Mouse (Mus musculus) hindbrain, embryonic 14.5 days (tissue): ENCODE measurements around the gene Cep63. TPM values are rescaled to one million over a fixed set of nuclear protein-coding genes. Genes with fewer than 3 reads are reported as not detected.

Experiments used
- ATAC-seq: fragments of 200-750 bp; cut with Nextera tagmentation; 2 replicates; pipeline ENCODE4 v1.8.0; 2017; ENCODE audit warnings: moderate number of reproducible peaks, mild to moderate bottlenecking, moderate TSS enrichment, moderate library complexity; ENCODE audit not compliant: low FRiP score
- DNase-seq: peaks from one replicate; pipeline ENCODE4 v3.0.0-alpha.2; 2015; ENCODE audit warnings: low spot score
- H3K27ac ChIP-seq: fragments of 300-500 bp; sonication (generic); 2 replicates; pipeline ENCODE4 v1.5.1; 2014; ENCODE audit warnings: mild to moderate bottlenecking, moderate library complexity
- H3K27me3 ChIP-seq: fragments of 300-500 bp; sonication (generic); 2 replicates; pipeline ENCODE4 v1.6.1; 2014; ENCODE audit warnings: mild to moderate bottlenecking, low read length, mixed read lengths; ENCODE audit not compliant: control insufficient read depth, insufficient read depth
- H3K36me3 ChIP-seq: fragments of 300-500 bp; sonication (generic); replicated peaks from 2 replicates; pipeline ENCODE4 v1.6.1; 2014; ENCODE audit not compliant: control insufficient read depth, insufficient read depth
- H3K4me1 ChIP-seq: fragments of 300-500 bp; sonication (generic); replicated peaks from 2 replicates; pipeline ENCODE4 v1.6.1; 2014; ENCODE audit warnings: antibody characterized with exemption, low read length, mixed read lengths; ENCODE audit not compliant: control insufficient read depth, insufficient read depth
- H3K4me2 ChIP-seq: fragments of 300-500 bp; sonication (generic); replicated peaks from 2 replicates; pipeline ENCODE4 v1.6.1; 2014; ENCODE audit warnings: mild to moderate bottlenecking, moderate library complexity
- H3K4me3 ChIP-seq: fragments of 300-500 bp; sonication (generic); replicated peaks from 2 replicates; pipeline ENCODE4 v1.5.1; 2014; ENCODE audit warnings: mild to moderate bottlenecking, low read length
- H3K9ac ChIP-seq: fragments of 300-500 bp; sonication (generic); 2 replicates; pipeline ENCODE4 v1.6.1; 2014
- H3K9me3 ChIP-seq: fragments of 300-500 bp; sonication (generic); 2 replicates; pipeline ENCODE4 v1.6.1; 2016; ENCODE audit warnings: low read length; ENCODE audit not compliant: control insufficient read depth
- WGBS: fragments of 180-500 bp; shearing (Covaris S2); extraction: QIAGEN DNeasy Blood & Tissue Kit; methylation state at CpG from one replicate; pipeline ENCODE4 v1.1.7; 2014; 5-methylcytosine and 5-hydroxymethylcytosine counted together
- polyA plus RNA-seq: library from polyadenylated mRNA; unstranded; fragments of >200 nt; fragmentation: Nextera tagmentation; extraction: Ambion mirVana; gene quantifications from 2 replicates; pipeline ENCODE4 v1.2.1, GENCODE M21; 2014

The Cep63 gene
- polyA plus RNA-seq, 1 experiment from 2014 or later: 35.7 TPM

DNA sequence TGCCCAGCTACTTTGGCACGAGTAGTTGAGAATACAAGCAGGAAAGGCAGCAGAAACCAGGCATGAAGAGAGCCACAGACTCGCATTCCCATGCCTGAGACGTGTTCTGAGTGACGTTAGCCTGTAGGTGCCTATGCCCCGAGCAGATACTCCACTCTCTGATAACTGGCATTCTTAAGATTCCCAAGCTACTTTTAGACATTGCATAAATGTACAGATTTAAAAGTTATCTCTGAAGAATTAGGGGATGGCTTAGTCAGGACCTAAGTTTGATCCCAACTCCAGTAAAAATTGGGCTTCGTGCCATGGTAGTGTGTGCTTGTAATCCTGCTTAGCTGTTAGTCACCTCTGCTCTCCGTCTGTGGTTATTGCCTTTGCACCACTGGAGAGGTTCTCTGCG, 8.1 kb upstream of the Cep63 start:
- no peaks in the 10 kb centered on the region for H3K9me3 ChIP-seq
- 0 out of 2 replicates have a peak, but pooled peaks cover 3% of the 10 kb centered on the region for H3K4me1 ChIP-seq
- no peaks in the 10 kb centered on the region for H3K27me3 ChIP-seq
- no peak overlapping the region for H3K4me3 ChIP-seq
- peaks cover 16% of the 10 kb centered on the region for H3K36me3 ChIP-seq
- no peak overlapping the region for H3K9ac ChIP-seq
- no peak for DNase-seq
- WGBS: 89% methylated on average over 8 of the region's 8 CpGs
- ATAC-seq: no peak
- H3K27ac ChIP-seq: no peak overlapping the region
- no peak overlapping the region for H3K4me2 ChIP-seq

GRCm38 (mm10) chr9:102632923-102633537, 6.7 kb upstream of the Cep63 start:
- H3K27ac ChIP-seq: peak overlapping the region; percentile 38; the same call in 1 of the 2 replicates
- 0 out of 2 replicates have a peak, but pooled peaks cover 3% of the 10 kb centered on the region for H3K4me1 ChIP-seq
- no peak overlapping the region for H3K4me3 ChIP-seq
- DNase-seq (peak; percentile 91), ATAC-seq (peak; percentile 70; the same call in 1 of the 2 replicates)
- peaks cover 16% of the 10 kb centered on the region for H3K36me3 ChIP-seq
- no peaks in the 10 kb centered on the region for H3K9me3 ChIP-seq
- no peak overlapping the region for H3K9ac ChIP-seq
- H3K4me2 ChIP-seq: no peak overlapping the region
- WGBS: 48% methylated on average over 1 of the region's 1 CpGs
- no peaks in the 10 kb centered on the region for H3K27me3 ChIP-seq

DNA sequence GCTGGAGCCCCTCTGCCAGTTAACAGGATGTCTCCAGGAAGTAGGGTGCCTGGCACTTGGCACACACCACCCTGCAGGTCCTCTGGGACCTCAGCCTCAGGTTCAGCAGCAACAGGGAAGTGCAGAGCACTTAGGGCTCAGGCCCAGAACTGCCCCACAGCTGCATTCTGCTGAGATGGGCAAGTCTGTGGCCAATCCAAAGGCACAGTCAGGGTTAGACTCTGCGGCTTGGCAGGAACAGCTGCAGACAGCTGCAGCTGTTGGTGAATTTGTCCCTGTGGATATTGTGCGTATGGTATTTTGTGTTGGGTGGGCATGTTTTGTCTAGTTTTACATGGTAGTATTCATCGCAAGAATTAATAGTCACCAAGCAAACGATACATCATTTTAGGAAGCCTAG, 5.8 kb upstream of the Cep63 start:
- Histone ChIP-seq H3K4me2 (no peak overlapping the region), H3K27ac (no peak overlapping the region), H3K9me3 (no peaks in the 10 kb centered on the region), H3K27me3 (no peaks in the 10 kb centered on the region), H3K9ac (no peak overlapping the region), H3K36me3 (peaks cover 16% of the 10 kb centered on the region), H3K4me1 (0 out of 2 replicates have a peak, but pooled peaks cover 6% of the 10 kb centered on the region), H3K4me3 (no peak overlapping the region)
- ATAC-seq (no peak), DNase-seq (no peak)
- 94% methylated on average over 4 of the region's 4 CpGs for WGBS

- no peak for DNase-seq
- WGBS: 66% methylated on average over 2 of the region's 2 CpGs
- H3K4me2 ChIP-seq: no peak overlapping the region
Observed at GRCm38 (mm10) chr9:102631589-102632147, 5.3 kb upstream of the Cep63 start.

DNA sequence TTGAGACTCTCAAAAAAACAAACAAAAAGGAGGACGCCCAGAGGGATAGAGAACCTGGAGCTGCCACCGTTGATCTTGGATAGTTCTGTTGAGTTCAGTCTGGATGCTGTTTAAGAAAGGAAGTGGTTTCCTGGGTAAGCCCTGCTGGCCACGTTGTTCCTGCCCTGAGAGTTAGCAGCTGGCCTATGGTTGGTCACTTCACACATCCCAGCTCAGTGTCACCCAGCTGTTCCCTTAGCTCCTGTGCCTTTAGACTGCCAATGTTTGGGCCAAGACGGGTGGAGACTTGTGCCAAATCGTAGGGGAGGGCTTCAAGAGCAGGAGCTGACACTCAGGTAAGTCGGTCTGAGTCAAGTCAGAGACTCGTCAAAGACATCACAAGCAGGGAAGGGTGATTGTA, 2.7 kb upstream of the Cep63 start:
- Histone ChIP-seq H3K36me3 (peaks cover 6% of the 10 kb centered on the region), H3K4me2 (no peak overlapping the region), H3K27ac (no peak overlapping the region), H3K9me3 (no peaks in the 10 kb centered on the region), H3K4me3 (no peak overlapping the region), H3K4me1 (peaks cover 19% of the 10 kb centered on the region), H3K27me3 (no peaks in the 10 kb centered on the region), H3K9ac (no peak overlapping the region; the same call in 1 of the 2 replicates)
- 79% methylated on average over 7 of the region's 7 CpGs for WGBS
- ATAC-seq: no peak
- DNase-seq: no peak

More at GRCm38 (mm10) chr9:102631589-102632147, 5.3 kb upstream of the Cep63 start:
- Histone ChIP-seq H3K4me1 (0 out of 2 replicates have a peak, but pooled peaks cover 8% of the 10 kb centered on the region), H3K9ac (no peak overlapping the region), H3K4me3 (no peak overlapping the region), H3K27me3 (no peaks in the 10 kb centered on the region), H3K36me3 (peaks cover 16% of the 10 kb centered on the region), H3K9me3 (no peaks in the 10 kb centered on the region), H3K27ac (no peak overlapping the region)
- ATAC-seq: no peak

GRCm38 (mm10) chr9:102627442-102627841, 1.1 kb upstream of the Cep63 start:
- ATAC-seq (no peak), DNase-seq (no peak)
- Histone ChIP-seq H3K4me3 (peak overlapping the region; percentile 86), H3K9me3 (no peaks in the 10 kb centered on the region), H3K4me1 (peaks cover 16% of the 10 kb centered on the region), H3K36me3 (no peaks in the 10 kb centered on the region), H3K27me3 (no peaks in the 10 kb centered on the region), H3K9ac (peak overlapping the region; percentile 97; the same call in 1 of the 2 replicates), H3K4me2 (peak overlapping the region; percentile 67), H3K27ac (no peak overlapping the region)
- WGBS: 91% methylated on average over 7 of the region's 7 CpGs

DNA sequence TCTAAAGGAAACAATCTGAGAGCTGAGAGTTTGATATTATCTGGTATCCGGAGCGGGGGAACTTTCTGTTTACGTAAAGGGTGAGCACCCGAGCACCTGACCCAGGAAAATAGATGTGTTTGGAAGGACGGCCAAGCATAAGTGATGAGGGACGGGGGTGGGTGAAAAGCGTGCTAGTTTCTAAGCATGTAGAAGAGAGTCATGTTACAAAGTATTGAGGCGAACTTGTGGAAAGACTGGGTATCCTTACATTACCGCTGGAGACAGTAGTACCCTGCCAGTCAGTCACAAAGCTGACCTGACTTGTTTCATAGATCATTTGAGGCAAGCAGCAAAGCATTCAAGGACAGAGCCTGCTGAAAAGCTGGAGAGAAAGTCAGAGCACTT, 498 bp upstream of the Cep63 start:
- H3K27ac ChIP-seq: peak overlapping the region; percentile 97
- DNase-seq: no peak
- 0% methylated on average over 9 of the region's 9 CpGs for WGBS
- no peaks in the 10 kb centered on the region for H3K9me3 ChIP-seq
- H3K27me3 ChIP-seq: no peaks in the 10 kb centered on the region
- H3K9ac ChIP-seq: peak overlapping the region; percentile 97
- peak overlapping the region; percentile 67 for H3K4me2 ChIP-seq
- no peaks in the 10 kb centered on the region for H3K36me3 ChIP-seq
- peaks cover 16% of the 10 kb centered on the region for H3K4me1 ChIP-seq
- H3K4me3 ChIP-seq: peak overlapping the region; percentile 86
- ATAC-seq: no peak

DNA sequence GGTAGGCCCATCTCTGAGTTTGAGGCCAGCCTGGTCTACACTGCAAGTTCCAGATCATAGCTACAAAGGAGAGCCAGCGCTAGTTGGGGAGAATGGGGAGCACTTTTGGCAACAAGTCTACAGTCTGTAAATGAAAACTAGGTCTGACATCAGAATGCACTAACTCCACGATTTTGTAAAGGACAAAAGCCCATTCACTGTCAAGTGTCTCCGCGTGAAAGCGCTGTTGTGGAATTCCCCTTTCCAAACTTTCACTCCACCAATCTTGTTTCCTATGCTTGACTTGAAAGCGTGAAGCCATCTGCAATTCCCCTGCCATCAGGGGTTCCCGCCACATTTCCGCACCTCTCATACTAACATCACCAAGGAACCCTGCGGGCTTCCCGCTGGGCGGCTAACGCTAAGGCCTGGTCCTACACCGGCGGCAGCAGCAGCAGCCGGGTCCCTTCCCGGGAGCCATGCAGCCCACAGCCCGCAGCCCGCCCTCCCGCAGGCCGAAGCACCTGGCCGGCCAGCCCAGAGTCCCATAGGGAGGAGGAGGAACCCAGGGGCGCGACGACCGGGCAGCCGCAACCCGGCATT, 842 bp downstream of the Cep63 start:
- ATAC-seq (peak; percentile 64; the same call in 1 of the 2 replicates), DNase-seq (peak; percentile 60)
- H3K4me1 ChIP-seq: peaks cover 16% of the 10 kb centered on the region
- 1% methylated on average over 27 of the region's 27 CpGs for WGBS
- H3K4me3 ChIP-seq: peak overlapping the region; percentile 86
- peak overlapping the region; percentile 97 for H3K9ac ChIP-seq
- no peaks in the 10 kb centered on the region for H3K9me3 ChIP-seq
- no peaks in the 10 kb centered on the region for H3K36me3 ChIP-seq
- H3K4me2 ChIP-seq: peak overlapping the region; percentile 74
- no peaks in the 10 kb centered on the region for H3K27me3 ChIP-seq
- peak overlapping the region; percentile 97 for H3K27ac ChIP-seq

DNA sequence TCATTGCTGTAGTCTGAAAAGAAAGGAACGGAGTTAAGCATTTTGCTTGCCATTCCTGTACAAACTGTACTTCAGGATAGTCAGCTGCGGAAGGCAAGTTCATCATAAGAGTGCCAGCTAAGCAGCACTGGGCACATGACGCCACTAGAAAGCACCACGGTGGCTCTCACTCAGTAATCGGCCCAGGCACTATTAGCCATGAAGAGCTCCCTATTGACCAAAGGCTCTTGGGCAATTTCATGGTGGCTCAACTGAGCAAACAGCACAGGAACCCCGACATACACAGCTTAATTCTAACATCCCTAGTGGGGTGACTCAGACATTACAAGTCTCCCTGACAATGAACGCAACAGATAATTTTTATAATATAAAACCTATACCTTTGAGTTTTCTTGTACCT, 2.8 kb downstream of the Cep63 start:
- Histone ChIP-seq H3K4me2 (no peak overlapping the region), H3K9ac (no peak overlapping the region), H3K4me3 (no peak overlapping the region), H3K4me1 (peaks cover 16% of the 10 kb centered on the region), H3K36me3 (no peaks in the 10 kb centered on the region; the same call in 1 of the 2 replicates), H3K27me3 (no peaks in the 10 kb centered on the region), H3K9me3 (no peaks in the 10 kb centered on the region), H3K27ac (no peak overlapping the region)
- DNase-seq: no peak
- WGBS: 80% methylated on average over 7 of the region's 7 CpGs
- no peak for ATAC-seq
